Mouse (Mus musculus): Measurements from ENCODE around the gene Plxna1. TPM values are rescaled to one million over a fixed set of nuclear protein-coding genes. Genes with fewer than 3 reads are reported as not detected.

Gene Plxna1
- total and polyA plus RNA-seq, 3 experiments, result 7.2 to 25.8 TPM; not detected in 1

GRCm38 (mm10) chr6:89408259-89408658 lies 45.8 kb upstream of the Plxna1 start:
- Histone ChIP-seq H3K9ac (ENCODE audit: control insufficient read depth, low read depth, low read length, poor library complexity, severe bottlenecking) (no peak overlapping the region), H3K9me3 (replicated peaks; ENCODE audit: insufficient read depth, low read length) (no peaks in the 10 kb centered on the region), H3K27me3 (ENCODE audit: control insufficient read depth in 1 of 2, insufficient read depth in 2 of 2, low read length in 2 of 2) (no peaks in the 10 kb centered on the region), H3K4me1 (ENCODE audit: control insufficient read depth in 1 of 2, insufficient read depth in 2 of 2, low read length in 2 of 2) (peaks cover 22 to 40% of the 10 kb centered on the region in 2 experiments), H3K36me3 (ENCODE audit: control insufficient read depth in 1 of 2, insufficient read depth in 2 of 2, low read length in 2 of 2) (peaks cover 0 to 36% of the 10 kb centered on the region in 2 experiments; a peak in 2 of 4 replicates), H3K4me3 (ENCODE audit: control insufficient read depth in 1 of 2, insufficient read depth in 1 of 2, low read depth in 2 of 2, low read length in 2 of 2) (no peak overlapping the region), H3K27ac (ENCODE audit: control insufficient read depth, low read depth, low read length) (no peak overlapping the region), H3K79me2 (ENCODE audit: control insufficient read depth, insufficient read depth, low read length, poor library complexity) (no peaks in the 10 kb centered on the region)
- no peak for TF ChIP-seq ZMIZ1 (IDR thresholded peaks at IDR 0.05; ENCODE audit: low read depth, low read length)
- TF ChIP-seq TAL1 (IDR thresholded peaks at IDR 0.05; ENCODE audit: low read length), result peak; percentile 43; the same call in 1 of the 2 replicates
- peak; percentile 28; the same call in 1 of the 2 replicates for TF ChIP-seq TCF12 (IDR thresholded peaks at IDR 0.05; ENCODE audit: low read depth, low read length)
- no peak for TF ChIP-seq MAZ (IDR thresholded peaks at IDR 0.05; ENCODE audit: low read depth, low read length)
- 0 out of 2 replicates have a peak, but pooled peaks have one; percentile 27 for TF ChIP-seq SIN3A (IDR thresholded peaks at IDR 0.05; ENCODE audit: low read length)
- TF ChIP-seq ZNF384 (IDR thresholded peaks at IDR 0.05; ENCODE audit: low read depth, low read length), result peak; percentile 52; the same call in 1 of the 2 replicates
- 0 out of 2 replicates have a peak, but pooled peaks have one; percentile 16 for TF ChIP-seq MXI1 (IDR thresholded peaks at IDR 0.05; ENCODE audit: low read depth, low read length)
- TF ChIP-seq GATA1 (IDR thresholded peaks at IDR 0.05; ENCODE audit: low read depth, low read length), result peak; percentile 50; the same call in 1 of the 2 replicates
- peak; percentile 86 for TF ChIP-seq RCOR1 (IDR thresholded peaks at IDR 0.05; ENCODE audit: low read depth, low read length)
- TF ChIP-seq EP300 (IDR thresholded peaks at IDR 0.05; ENCODE audit: low read depth in 1 of 2, low read length in 2 of 2), result peak; percentile 46 to 72; a peak in 3 of 4 replicates
- TF ChIP-seq UBTF (IDR thresholded peaks at IDR 0.05; ENCODE audit: borderline replicate concordance, insufficient read depth, low read depth, low read length), result no peak
- peak; percentile 65 for TF ChIP-seq ETS1 (IDR thresholded peaks at IDR 0.05; ENCODE audit: low read depth, low read length)
- TF ChIP-seq JUND (IDR thresholded peaks at IDR 0.05; ENCODE audit: low read depth, low read length), result 0 out of 2 replicates have a peak, but pooled peaks have one; percentile 34
- DNase-seq (ENCODE audit: low read depth, low spot score), result peak; percentile 65

GRCm38 (mm10) chr6:89407247-89407889 lies 44.9 kb upstream of the Plxna1 start:
- TF ChIP-seq TAL1 (IDR thresholded peaks at IDR 0.05; ENCODE audit: low read length) (peak; percentile 54), RAD21 (IDR thresholded peaks at IDR 0.05; ENCODE audit: low read depth, low read length) (no peak), UBTF (IDR thresholded peaks at IDR 0.05; ENCODE audit: borderline replicate concordance, insufficient read depth, low read depth, low read length) (no peak), EP300 (IDR thresholded peaks at IDR 0.05; ENCODE audit: low read depth in 1 of 2, low read length in 2 of 2) (peak; percentile 74 to 85), NRF1 (IDR thresholded peaks at IDR 0.05; ENCODE audit: insufficient read depth, low read depth, low read length, poor library complexity, severe bottlenecking) (peak; percentile 26; the same call in 1 of the 2 replicates), ETS1 (IDR thresholded peaks at IDR 0.05; ENCODE audit: low read depth, low read length) (peak; percentile 58; the same call in 1 of the 2 replicates), RCOR1 (IDR thresholded peaks at IDR 0.05; ENCODE audit: low read depth, low read length) (peak; percentile 73; the same call in 1 of the 2 replicates), MXI1 (IDR thresholded peaks at IDR 0.05; ENCODE audit: low read depth, low read length) (peak; percentile 74; the same call in 1 of the 2 replicates), CHD1 (IDR thresholded peaks at IDR 0.05; ENCODE audit: low read depth, low read length) (no peak), ZNF384 (IDR thresholded peaks at IDR 0.05; ENCODE audit: low read depth, low read length) (0 out of 2 replicates have a peak, but pooled peaks have one; percentile 50), ZKSCAN1 (IDR thresholded peaks at IDR 0.05; ENCODE audit: low read depth, low read length) (no peak), SIN3A (IDR thresholded peaks at IDR 0.05; ENCODE audit: low read length) (peak; percentile 23; the same call in 1 of the 2 replicates), MYC (IDR thresholded peaks at IDR 0.05; ENCODE audit: low read depth, low read length) (0 out of 2 replicates have a peak, but pooled peaks have one; percentile 45), GABPA (IDR thresholded peaks at IDR 0.05; ENCODE audit: low read depth, low read length) (no peak), TCF12 (IDR thresholded peaks at IDR 0.05; ENCODE audit: low read depth, low read length) (peak; percentile 77; the same call in 1 of the 2 replicates), GATA1 (IDR thresholded peaks at IDR 0.05; ENCODE audit: low read depth, low read length) (peak; percentile 66; the same call in 1 of the 2 replicates), MAX (IDR thresholded peaks at IDR 0.05; ENCODE audit: low read length) (peak; percentile 73), ZC3H11A (IDR thresholded peaks at IDR 0.05; ENCODE audit: low read depth, low read length) (no peak)
- H3K4me3 ChIP-seq (ENCODE audit: control insufficient read depth in 1 of 2, insufficient read depth in 1 of 2, low read depth in 2 of 2, low read length in 2 of 2), result no peak overlapping the region
- no peaks in the 10 kb centered on the region for H3K79me2 ChIP-seq (ENCODE audit: control insufficient read depth, insufficient read depth, low read length, poor library complexity)
- H3K27me3 ChIP-seq (ENCODE audit: control insufficient read depth in 1 of 2, insufficient read depth in 2 of 2, low read length in 2 of 2), result no peaks in the 10 kb centered on the region
- H3K9me3 ChIP-seq (replicated peaks; ENCODE audit: insufficient read depth, low read length), result no peaks in the 10 kb centered on the region
- no peak overlapping the region for H3K9ac ChIP-seq (ENCODE audit: control insufficient read depth, low read depth, low read length, poor library complexity, severe bottlenecking)
- peaks cover 0 to 27% of the 10 kb centered on the region in 2 experiments; a peak in 2 of 4 replicates for H3K36me3 ChIP-seq (ENCODE audit: control insufficient read depth in 1 of 2, insufficient read depth in 2 of 2, low read length in 2 of 2)
- DNase-seq (ENCODE audit: low read depth, low spot score), result peak; percentile 67
- peaks cover 14 to 31% of the 10 kb centered on the region in 2 experiments for H3K4me1 ChIP-seq (ENCODE audit: control insufficient read depth in 1 of 2, insufficient read depth in 2 of 2, low read length in 2 of 2)
- H3K27ac ChIP-seq (ENCODE audit: control insufficient read depth, low read depth, low read length), result no peak overlapping the region

All from MEL (cell line).